Mouse (Mus musculus): ENCODE data around the gene Psmb2.

Gene Psmb2

DNA sequence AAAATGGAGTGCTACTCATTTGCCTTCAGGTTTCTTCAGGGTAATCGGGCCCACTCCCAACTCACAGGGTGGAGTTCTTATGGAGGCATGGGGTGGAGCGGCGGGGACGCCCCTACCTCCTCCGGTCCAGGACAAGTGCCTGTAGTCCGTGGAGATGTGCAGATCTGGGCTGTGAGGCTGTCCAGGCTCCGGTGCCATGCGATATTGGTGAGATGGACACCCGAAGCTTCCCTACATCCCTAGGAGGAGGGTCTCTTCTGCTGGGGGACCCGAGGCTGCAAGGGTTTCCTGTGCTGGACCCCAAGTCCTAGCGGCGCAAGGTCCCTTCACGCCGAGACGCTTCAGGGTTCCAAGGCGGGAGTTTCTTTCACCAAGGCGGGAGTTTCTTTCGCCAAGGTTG, 54.7 kb downstream of the Psmb2 start:
- no peak for DNase-seq (ENCODE audit: low read depth, low spot score)

DNA sequence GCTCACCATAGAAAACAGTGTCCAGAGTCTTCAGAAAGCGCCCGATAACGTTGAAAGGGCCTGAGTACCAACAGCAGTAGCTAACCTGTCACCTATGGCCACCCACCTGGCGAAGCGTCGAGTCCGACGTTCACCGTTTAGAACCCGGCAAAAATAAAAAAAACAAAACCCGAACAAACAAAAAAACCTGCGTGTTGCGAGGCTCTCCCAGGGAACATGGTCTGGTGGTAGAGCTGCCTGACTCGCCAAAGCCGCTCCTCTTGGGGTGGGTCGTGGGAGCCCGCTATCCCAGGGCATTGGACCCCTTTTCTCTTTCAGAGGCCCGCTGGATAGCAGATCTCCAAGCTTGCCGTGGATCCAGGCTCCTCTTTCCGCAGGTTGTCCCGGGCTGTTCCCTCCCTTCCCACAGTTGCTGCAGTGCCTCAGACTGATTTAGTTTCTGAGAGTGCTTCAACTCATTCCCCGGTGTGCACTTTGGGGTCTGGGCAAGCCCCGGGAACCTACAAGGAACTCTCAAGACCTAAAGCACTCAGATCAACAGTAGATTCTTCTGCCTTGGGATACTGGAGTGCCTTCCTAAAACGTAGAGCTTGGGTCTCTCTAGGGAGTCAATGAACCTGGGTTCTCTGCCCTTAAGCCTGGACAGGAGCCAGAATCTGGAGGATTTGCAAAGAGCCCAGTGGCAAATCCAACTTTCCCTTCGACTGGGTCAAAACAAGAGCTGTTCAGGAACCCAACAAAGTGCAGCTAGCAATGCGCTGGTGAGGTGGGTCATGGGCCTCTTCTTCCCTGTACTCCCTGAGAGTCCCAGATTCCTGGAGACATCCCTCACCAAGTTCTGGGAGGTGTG, 55.3 kb downstream of the Psmb2 start:
- no peak for DNase-seq (ENCODE audit: low read depth, low spot score)

GRCm38 (mm10) chr4:126734001-126734603, 56.7 kb downstream of the Psmb2 start:
- DNase-seq (ENCODE audit: low read depth, low spot score), result no peak

DNA sequence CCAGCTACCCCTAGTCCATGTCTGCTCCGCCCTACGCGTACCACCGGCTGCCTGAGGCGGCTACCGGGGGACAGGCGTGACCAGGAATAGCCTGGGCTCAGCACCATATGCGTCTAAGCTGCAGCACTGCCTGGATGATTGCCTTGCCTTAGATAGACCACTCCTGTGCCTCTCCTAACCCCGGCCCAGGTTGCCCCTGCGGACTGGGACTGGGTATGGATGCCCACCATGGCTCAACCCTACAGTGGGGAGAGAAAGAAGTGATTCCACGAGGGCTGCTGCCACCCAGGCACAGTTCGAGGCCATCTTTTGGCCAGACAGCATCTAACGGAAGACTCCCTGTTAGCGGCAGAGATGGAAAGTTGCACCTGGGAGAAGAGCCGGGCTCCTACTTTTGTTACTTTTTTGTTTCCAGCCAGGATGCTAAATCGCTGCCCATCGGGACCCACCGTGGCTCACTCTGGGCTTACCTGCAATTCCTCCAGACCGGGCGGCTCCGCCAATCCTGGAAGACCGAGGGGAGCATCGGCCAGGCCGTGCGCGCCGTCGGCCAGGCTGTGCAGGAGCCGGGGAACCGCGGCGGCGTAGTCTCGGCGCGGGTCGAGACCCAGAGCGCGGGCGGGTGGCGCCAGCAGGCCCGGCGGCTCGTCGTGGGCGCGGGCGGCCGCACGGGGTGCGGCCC, 57.4 kb downstream of the Psmb2 start:
- DNase-seq (ENCODE audit: low read depth, low spot score), result no peak

DNA sequence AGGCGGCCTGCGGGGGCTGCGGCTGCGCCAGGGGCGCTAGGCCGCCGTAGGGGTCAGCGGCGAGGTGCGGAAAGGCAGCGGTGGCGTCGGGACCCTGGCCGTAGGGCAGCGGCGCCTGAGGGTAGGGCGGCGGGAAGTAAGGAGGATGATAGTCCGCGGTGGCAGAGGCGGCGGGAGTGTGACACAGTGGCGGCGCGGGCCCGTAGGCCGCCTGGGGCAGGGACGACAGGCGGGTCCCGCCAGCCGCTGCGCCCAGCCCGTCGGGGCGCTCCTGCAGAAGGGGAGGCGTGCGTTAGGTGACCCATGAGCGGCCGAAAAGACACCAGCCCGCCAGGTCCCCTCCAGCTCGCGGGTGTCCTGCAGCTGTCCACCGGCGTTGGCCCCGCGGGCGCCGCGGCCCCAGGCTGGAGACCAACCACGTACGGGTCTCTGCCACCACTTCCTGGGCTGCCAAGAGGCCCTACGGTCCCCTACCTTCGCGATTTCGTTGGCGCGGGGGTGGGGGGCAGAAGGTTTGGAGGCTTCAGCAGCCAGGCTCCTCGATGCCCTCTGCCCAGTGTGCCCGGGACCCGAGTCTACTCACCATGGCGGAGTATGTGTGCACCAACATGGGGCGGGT, 58.1 kb downstream of the Psmb2 start:
- no peak for DNase-seq (ENCODE audit: low read depth, low spot score)

DNA sequence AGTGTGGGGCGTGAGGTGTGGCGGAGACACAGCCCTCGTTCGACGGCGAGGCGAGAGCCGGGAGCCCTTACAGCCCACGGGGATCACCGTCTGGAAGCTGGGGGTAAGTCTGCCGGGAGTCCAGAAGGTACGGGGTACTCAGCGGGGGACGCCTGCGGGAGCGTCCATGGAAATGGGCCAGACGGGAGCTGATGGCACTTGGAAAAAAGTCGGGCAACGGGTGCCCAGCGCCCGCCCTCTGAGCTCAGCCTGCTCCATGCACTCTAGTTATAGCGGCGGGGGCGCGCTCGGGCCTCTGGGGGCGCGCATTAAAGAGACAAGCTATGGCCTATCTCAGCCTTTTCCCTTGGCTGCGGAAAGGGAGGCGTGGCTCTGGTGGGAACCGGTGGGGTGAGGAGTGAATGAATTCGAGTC, 58.6 kb downstream of the Psmb2 start, which contains the start of gene Tfap2e:
Gene Tfap2e, minus strand, starts transcription at position 240 of the 414 bp plus-strand sequence.
- no peak for DNase-seq (ENCODE audit: low read depth, low spot score)

GRCm38 (mm10) chr4:126739966-126740676, 62.7 kb downstream of the Psmb2 start:
- DNase-seq (ENCODE audit: low read depth, low spot score), result no peak

- DNase-seq (ENCODE audit: low read depth, low spot score), result peak; percentile 90
These were observed 64.0 kb downstream of the Psmb2 start for GRCm38 (mm10) chr4:126741448-126741847.

DNA sequence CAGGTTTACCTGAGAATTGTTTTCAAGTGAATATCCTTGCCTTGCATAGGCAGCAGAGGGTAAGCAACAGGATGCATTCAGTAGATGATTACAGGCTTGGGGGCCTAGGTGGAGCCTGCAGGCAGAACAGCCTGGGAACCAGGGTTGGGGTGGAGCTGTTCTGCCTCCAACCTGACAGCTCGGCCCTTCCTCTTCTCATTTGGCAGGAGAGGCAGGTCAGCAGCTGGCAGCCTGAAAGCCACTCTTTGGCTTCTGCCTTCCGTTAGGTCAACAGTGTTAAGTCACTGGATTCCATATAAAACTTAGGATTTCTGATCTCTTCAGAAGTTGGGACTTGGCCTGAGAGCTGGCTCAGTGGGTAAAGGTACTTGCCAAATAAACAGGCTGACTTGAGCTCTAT, 65.5 kb downstream of the Psmb2 start:
- no peak for DNase-seq (ENCODE audit: low read depth, low spot score)

DNA sequence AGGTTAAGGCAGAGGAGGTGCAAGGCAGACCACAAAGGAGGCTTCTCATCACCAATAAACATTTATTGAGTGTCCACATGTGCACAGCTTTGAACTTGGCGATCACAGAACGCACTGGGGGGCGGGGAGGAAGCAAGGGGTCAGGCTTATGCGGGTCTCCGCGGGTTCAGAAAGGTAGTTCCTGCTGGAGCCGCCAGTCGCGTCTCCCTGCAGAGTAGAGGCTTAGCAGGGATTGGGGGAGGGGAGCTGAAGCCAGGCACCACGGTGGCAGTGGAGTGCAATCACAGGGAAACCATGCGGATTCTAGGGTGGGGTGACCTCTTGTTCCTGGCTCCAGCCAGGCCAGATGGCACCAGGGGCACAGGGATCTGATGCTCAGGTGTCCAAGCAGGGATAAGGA, 66.3 kb downstream of the Psmb2 start:
- no peak for DNase-seq (ENCODE audit: low read depth, low spot score)

GRCm38 (mm10) chr4:126744831-126745230, 67.4 kb downstream of the Psmb2 start:
- peak; percentile 37 for DNase-seq (ENCODE audit: low read depth, low spot score)

DNA sequence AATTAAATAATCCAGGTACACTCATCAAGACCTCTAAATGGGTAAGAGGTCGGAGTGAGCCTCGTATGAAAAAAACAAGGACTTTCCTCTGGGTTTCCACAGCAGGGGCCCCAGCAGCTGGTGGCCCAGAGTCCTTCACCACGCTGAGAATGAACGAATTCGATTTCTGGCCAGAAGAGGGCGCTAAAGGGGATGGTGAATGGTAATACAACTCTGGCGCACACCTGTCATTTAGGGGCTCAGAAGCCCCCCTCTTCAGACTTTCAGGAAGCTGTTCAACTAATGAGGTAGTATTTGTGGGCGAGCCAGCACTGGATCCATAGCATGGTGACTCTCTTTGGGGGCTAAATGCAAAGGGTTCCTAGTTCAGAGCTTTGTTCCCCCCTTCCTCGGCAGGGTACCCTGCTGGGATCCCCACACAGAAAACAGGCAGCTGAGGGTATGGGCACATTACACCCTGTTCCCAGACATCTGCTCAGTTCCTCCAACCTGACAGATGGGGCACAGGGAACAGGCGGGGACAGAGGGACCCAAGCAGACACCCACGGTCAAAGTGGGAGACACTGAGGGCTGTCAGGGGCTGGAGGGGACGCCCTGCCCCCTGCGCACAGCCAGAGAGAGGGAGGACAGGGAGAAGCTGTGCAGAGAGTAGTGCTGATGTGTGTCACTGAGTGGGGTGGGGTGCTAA, 68.2 kb downstream of the Psmb2 start:
- peak; percentile 71 for DNase-seq (ENCODE audit: low read depth, low spot score)

GRCm38 (mm10) chr4:126746194-126746840, 68.9 kb downstream of the Psmb2 start:
- DNase-seq (ENCODE audit: low read depth, low spot score), result peak; percentile 68

GRCm38 (mm10) chr4:126748381-126748780, 71.0 kb downstream of the Psmb2 start:
- no peak for DNase-seq (ENCODE audit: low read depth, low spot score)

GRCm38 (mm10) chr4:126749553-126749952, 72.1 kb downstream of the Psmb2 start:
- peak; percentile 79 for DNase-seq (ENCODE audit: low read depth, low spot score)

- peak; percentile 85 for DNase-seq (ENCODE audit: low read depth, low spot score)
These were observed 72.7 kb downstream of the Psmb2 start for GRCm38 (mm10) chr4:126750046-126750683.

GRCm38 (mm10) chr4:126750863-126751555, 73.6 kb downstream of the Psmb2 start:
- peak; percentile 82 for DNase-seq (ENCODE audit: low read depth, low spot score)

DNA sequence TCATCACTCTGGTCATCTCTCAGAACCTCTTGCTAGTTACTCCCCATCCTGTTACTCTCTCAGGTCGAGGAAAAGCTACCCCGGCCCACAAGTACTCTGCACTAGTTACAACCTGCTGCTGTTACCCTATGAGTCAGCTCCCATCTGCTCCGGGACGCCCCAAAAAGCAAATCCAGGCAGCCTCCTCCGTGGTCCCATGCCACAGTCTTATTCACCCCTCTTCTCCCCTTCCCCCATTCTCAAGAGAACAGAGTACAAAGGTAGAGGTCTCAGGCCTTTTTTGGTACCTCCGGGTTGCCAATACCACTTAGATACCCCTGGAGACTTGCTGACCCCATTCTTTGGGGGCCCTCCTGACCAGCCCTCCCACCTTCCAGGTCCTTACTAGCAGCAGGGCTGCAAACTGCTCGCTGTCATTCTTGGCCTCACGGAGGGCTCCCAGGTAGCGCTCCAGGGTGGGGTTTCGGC, 74.2 kb downstream of the Psmb2 start:
- DNase-seq (ENCODE audit: low read depth, low spot score), result peak; percentile 84

DNA sequence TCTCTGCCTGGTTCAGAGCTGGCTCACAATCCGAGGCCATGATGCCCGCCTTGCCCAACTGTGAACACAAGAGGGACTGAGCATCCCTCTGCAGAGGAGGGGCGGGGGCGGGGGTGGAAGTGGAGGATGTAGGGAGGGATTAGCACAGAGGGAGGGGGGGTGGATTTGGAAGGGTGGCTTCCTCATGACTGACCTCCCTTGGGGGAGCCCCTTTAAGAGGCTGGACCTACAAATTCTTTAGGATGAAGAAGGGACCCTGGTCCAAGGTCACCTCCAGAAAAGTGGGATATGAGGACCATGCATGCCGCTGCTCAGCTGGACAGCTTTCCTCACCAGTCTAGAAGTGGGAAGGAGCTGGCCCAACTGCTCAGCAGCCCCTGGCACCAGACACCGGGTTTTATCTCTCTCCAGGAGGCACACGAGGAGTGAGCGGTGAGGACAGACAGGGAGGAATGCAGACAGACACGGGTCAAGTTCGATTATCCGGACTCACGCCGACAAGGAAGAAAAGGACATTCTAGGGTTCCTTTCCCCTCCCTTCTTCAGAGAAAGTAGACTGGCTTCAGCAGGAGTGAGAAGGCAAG, 74.7 kb downstream of the Psmb2 start:
- peak; percentile 86 for DNase-seq (ENCODE audit: low read depth, low spot score)
